Mouse (Mus musculus) limb, embryonic 14.5 days (tissue): ENCODE measurements at regions not wholly inside any gene's neighbourhood (a gene's known extent, or its start where the extent isn't known, plus 50 kb on each side); places are given as distances from the start of the nearest gene placed in this dataset.

Experiments
- ATAC-seq: fragments of 200-750 bp; cut with Nextera tagmentation; 2 replicates; pipeline ENCODE4 v1.8.0; 2017; ENCODE audit warnings: low read depth, moderate number of reproducible peaks, moderate TSS enrichment; ENCODE audit not compliant: low FRiP score
- DNase-seq: peaks from one replicate; pipeline ENCODE4 v3.0.0-alpha.2; 2015; ENCODE audit warnings: low spot score
- H3K27ac ChIP-seq: fragments of 300-500 bp; sonication (generic); replicated peaks from 2 replicates; pipeline ENCODE4 v1.5.1; 2014; ENCODE audit warnings: low read depth, mild to moderate bottlenecking, low read length, moderate library complexity, mixed read lengths
- H3K27me3 ChIP-seq: fragments of 300-500 bp; sonication (generic); 2 replicates; pipeline ENCODE4 v1.6.1; 2014; ENCODE audit warnings: low read length, mixed read lengths; ENCODE audit not compliant: control insufficient read depth, insufficient read depth
- H3K36me3 ChIP-seq: fragments of 300-500 bp; sonication (generic); 2 replicates; pipeline ENCODE4 v1.6.1; 2014; ENCODE audit warnings: mild to moderate bottlenecking, low read length, moderate library complexity, mixed read lengths; ENCODE audit not compliant: control insufficient read depth, insufficient read depth
- H3K4me1 ChIP-seq: fragments of 300-500 bp; sonication (generic); 2 replicates; pipeline ENCODE4 v1.6.1; 2014; ENCODE audit warnings: antibody characterized with exemption, low read length, mixed read lengths; ENCODE audit not compliant: control insufficient read depth, insufficient read depth
- H3K4me2 ChIP-seq: fragments of 300-500 bp; sonication (generic); replicated peaks from 2 replicates; pipeline ENCODE4 v1.6.1; 2014; ENCODE audit warnings: low read depth, mild to moderate bottlenecking, low read length, moderate library complexity; ENCODE audit not compliant: severe bottlenecking
- H3K4me3 ChIP-seq: fragments of 300-500 bp; sonication (generic); replicated peaks from 2 replicates; pipeline ENCODE4 v1.5.1; 2014; ENCODE audit warnings: low read length
- H3K9ac ChIP-seq: fragments of 300-500 bp; sonication (generic); 2 replicates; pipeline ENCODE4 v1.6.1; 2014; ENCODE audit warnings: mild to moderate bottlenecking, low read depth, low read length, moderate library complexity; ENCODE audit not compliant: severe bottlenecking
- H3K9me3 ChIP-seq: fragments of 300-500 bp; sonication (generic); 2 replicates; pipeline ENCODE4 v1.6.1; 2016; ENCODE audit warnings: low read length; ENCODE audit not compliant: control insufficient read depth
- POLR2A ChIP-seq: fragments of 200-500 bp; IDR thresholded peaks from 2 replicates; pipeline ENCODE4 v1.8.0; 2012; ENCODE audit warnings: inconsistent platforms, mild to moderate bottlenecking, moderate library complexity, borderline replicate concordance; ENCODE audit not compliant: insufficient read depth, insufficient read length; ENCODE audit errors: extremely low read depth
- WGBS: fragments of 180-500 bp; shearing (Covaris S2); extraction: QIAGEN DNeasy Blood & Tissue Kit; methylation state at CpG from one replicate; pipeline ENCODE4 v1.1.7; 2014; 5-methylcytosine and 5-hydroxymethylcytosine counted together

- 74% methylated on average over 11 of the region's 11 CpGs for WGBS
Observed at GRCm38 (mm10) chr9:98717701-98718270, 116.3 kb upstream of the Mrps22 start.

GRCm38 (mm10) chr9:98714661-98715060, 113.2 kb upstream of the Mrps22 start:
- Histone ChIP-seq H3K9me3 (no peaks in the 10 kb centered on the region), H3K9ac (no peak overlapping the region), H3K27me3 (no peaks in the 10 kb centered on the region), H3K27ac (no peak overlapping the region), H3K36me3 (no peaks in the 10 kb centered on the region), H3K4me1 (peaks cover 10% of the 10 kb centered on the region), H3K4me2 (no peak overlapping the region), H3K4me3 (no peak overlapping the region)
- no peak for TF ChIP-seq POLR2A
- DNase-seq (no peak), ATAC-seq (no peak)
- 75% methylated on average over 9 of the region's 9 CpGs for WGBS

More at GRCm38 (mm10) chr9:98717701-98718270, 116.3 kb upstream of the Mrps22 start:
- DNase-seq (no peak), ATAC-seq (no peak)
- no peak for TF ChIP-seq POLR2A
- Histone ChIP-seq H3K9me3 (no peaks in the 10 kb centered on the region), H3K4me2 (no peak overlapping the region), H3K4me1 (no peaks in the 10 kb centered on the region), H3K36me3 (no peaks in the 10 kb centered on the region), H3K9ac (no peak overlapping the region), H3K4me3 (no peak overlapping the region), H3K27ac (no peak overlapping the region), H3K27me3 (no peaks in the 10 kb centered on the region)

GRCm38 (mm10) chr9:98712826-98713225, 111.4 kb upstream of the Mrps22 start:
- WGBS, result 93% methylated on average over 7 of the region's 7 CpGs
- Histone ChIP-seq H3K27me3 (no peaks in the 10 kb centered on the region), H3K36me3 (no peaks in the 10 kb centered on the region), H3K9me3 (no peaks in the 10 kb centered on the region), H3K27ac (no peak overlapping the region), H3K4me3 (no peak overlapping the region), H3K4me1 (peaks cover 21% of the 10 kb centered on the region), H3K4me2 (no peak overlapping the region), H3K9ac (no peak overlapping the region)
- no peak for ATAC-seq
- TF ChIP-seq POLR2A, result no peak
- DNase-seq, result no peak

- no peak for TF ChIP-seq POLR2A
- 42% methylated on average over 8 of the region's 8 CpGs for WGBS
- no peak overlapping the region for H3K4me3 ChIP-seq
- H3K36me3 ChIP-seq, result no peaks in the 10 kb centered on the region
- no peaks in the 10 kb centered on the region for H3K27me3 ChIP-seq
- no peak for DNase-seq
- no peak for ATAC-seq
- H3K4me2 ChIP-seq, result no peak overlapping the region
- H3K9ac ChIP-seq, result no peak overlapping the region
- no peak overlapping the region for H3K27ac ChIP-seq
- peaks cover 21% of the 10 kb centered on the region for H3K4me1 ChIP-seq
- no peaks in the 10 kb centered on the region for H3K9me3 ChIP-seq
Observed at GRCm38 (mm10) chr9:98712023-98712563, 110.6 kb upstream of the Mrps22 start.

- WGBS, result 24% methylated on average over 9 of the region's 9 CpGs
- Histone ChIP-seq H3K36me3 (no peaks in the 10 kb centered on the region), H3K27ac (0 out of 2 replicates have a peak overlapping the region, but pooled peaks have one; percentile 38), H3K4me1 (peaks cover 21% of the 10 kb centered on the region), H3K4me3 (no peak overlapping the region), H3K9me3 (no peaks in the 10 kb centered on the region), H3K27me3 (no peaks in the 10 kb centered on the region), H3K9ac (0 out of 2 replicates have a peak overlapping the region, but pooled peaks have one; percentile 21), H3K4me2 (no peak overlapping the region)
- TF ChIP-seq POLR2A, result no peak
- ATAC-seq (0 out of 2 replicates have a peak, but pooled peaks have one; percentile 20), DNase-seq (peak; percentile 5)
Observed at GRCm38 (mm10) chr9:98710155-98710710, 108.8 kb upstream of the Mrps22 start.
